Mouse (Mus musculus) ES-Bruce4 (cell line): ENCODE results near the gene Slc26a10. TPM values are rescaled to one million over a fixed set of nuclear protein-coding genes. Genes with fewer than 3 reads are reported as not detected.

ENCODE experiments used
- H3K27ac ChIP-seq: 2 replicates; pipeline ENCODE4 v1.5.1; 2012; ENCODE audit warnings: low read length, inconsistent platforms; ENCODE audit not compliant: insufficient read depth
- H3K27me3 ChIP-seq: 2 replicates; pipeline ENCODE4 v1.6.1; 2012; ENCODE audit warnings: mild to moderate bottlenecking, low read length, inconsistent platforms; ENCODE audit not compliant: control insufficient read depth, poor library complexity, insufficient read depth, severe bottlenecking
- H3K36me3 ChIP-seq: 2 replicates; pipeline ENCODE4 v1.6.1; 2012; ENCODE audit warnings: inconsistent platforms, mild to moderate bottlenecking, low read length, moderate library complexity; ENCODE audit not compliant: control insufficient read depth, poor library complexity, insufficient read depth, severe bottlenecking
- H3K4me1 ChIP-seq: one replicate; pipeline ENCODE4 v1.8.1; 2011; ENCODE audit warnings: low read length; ENCODE audit not compliant: control insufficient read depth, insufficient read depth
- H3K4me3 ChIP-seq: 2 replicates; pipeline ENCODE4 v1.5.1; 2011; ENCODE audit warnings: low read depth, mild to moderate bottlenecking, low read length
- H3K9ac ChIP-seq: 2 replicates; pipeline ENCODE4 v1.6.1; 2012; ENCODE audit warnings: low read depth, mild to moderate bottlenecking, inconsistent platforms; ENCODE audit not compliant: poor library complexity, severe bottlenecking
- H3K9me3 ChIP-seq: replicated peaks from 2 replicates; pipeline ENCODE4 v1.6.1; 2012; ENCODE audit warnings: mild to moderate bottlenecking, low read length, inconsistent platforms; ENCODE audit not compliant: control insufficient read depth, poor library complexity, insufficient read depth, severe bottlenecking
- CTCF ChIP-seq: IDR thresholded peaks from one replicate; pipeline ENCODE4 v1.8.1; 2011; ENCODE audit warnings: low read depth, low read length
- EP300 ChIP-seq: IDR thresholded peaks from 2 replicates; pipeline ENCODE4 v1.6.1; 2011; ENCODE audit warnings: low read depth, low read length; ENCODE audit not compliant: insufficient read depth
- POLR2A ChIP-seq: IDR thresholded peaks from one replicate; pipeline ENCODE4 v1.8.1; 2011; ENCODE audit warnings: low read length; ENCODE audit not compliant: insufficient read depth
- polyA plus RNA-seq: library from polyadenylated mRNA; stranded (reverse); fragments of >200 nt; gene quantifications from 2 replicates; pipeline ENCODE4 v1.2.4, GENCODE M21; 2011; ENCODE audit warnings: low read depth; ENCODE audit not compliant: missing spikeins, insufficient read depth, insufficient read length

The Slc26a10 gene
- polyA plus RNA-seq, 1 experiment, result 24.6 TPM

DNA sequence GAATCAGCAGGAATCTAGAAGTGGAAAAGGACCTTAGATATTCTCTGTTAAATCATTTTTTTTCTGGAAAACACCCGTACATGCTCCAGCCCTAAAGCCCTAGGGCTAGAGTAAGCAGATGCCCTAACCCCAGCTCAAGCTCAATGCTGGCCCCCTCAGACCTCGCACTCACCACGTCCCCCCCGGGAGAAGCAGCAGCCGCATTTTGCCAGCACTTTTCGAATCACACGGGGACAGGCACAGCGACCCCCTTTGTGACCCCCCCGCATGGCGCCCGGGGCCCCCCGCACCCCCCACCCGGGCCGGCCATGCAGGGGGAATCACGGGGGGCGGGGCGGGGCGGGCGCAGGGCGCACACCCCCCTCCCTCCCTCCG is 7.6 kb upstream of the Slc26a10 start:
- no peak overlapping the region for H3K27ac ChIP-seq
- peak overlapping the region; percentile 89 for H3K4me3 ChIP-seq
- peaks cover 6% of the 10 kb centered on the region for H3K4me1 ChIP-seq
- H3K27me3 ChIP-seq, result no peaks in the 10 kb centered on the region
- TF ChIP-seq CTCF (no peak), POLR2A (no peak), EP300 (no peak)
- no peaks in the 10 kb centered on the region for H3K9me3 ChIP-seq
- H3K9ac ChIP-seq, result peak overlapping the region; percentile 93
- H3K36me3 ChIP-seq, result no peaks in the 10 kb centered on the region

DNA sequence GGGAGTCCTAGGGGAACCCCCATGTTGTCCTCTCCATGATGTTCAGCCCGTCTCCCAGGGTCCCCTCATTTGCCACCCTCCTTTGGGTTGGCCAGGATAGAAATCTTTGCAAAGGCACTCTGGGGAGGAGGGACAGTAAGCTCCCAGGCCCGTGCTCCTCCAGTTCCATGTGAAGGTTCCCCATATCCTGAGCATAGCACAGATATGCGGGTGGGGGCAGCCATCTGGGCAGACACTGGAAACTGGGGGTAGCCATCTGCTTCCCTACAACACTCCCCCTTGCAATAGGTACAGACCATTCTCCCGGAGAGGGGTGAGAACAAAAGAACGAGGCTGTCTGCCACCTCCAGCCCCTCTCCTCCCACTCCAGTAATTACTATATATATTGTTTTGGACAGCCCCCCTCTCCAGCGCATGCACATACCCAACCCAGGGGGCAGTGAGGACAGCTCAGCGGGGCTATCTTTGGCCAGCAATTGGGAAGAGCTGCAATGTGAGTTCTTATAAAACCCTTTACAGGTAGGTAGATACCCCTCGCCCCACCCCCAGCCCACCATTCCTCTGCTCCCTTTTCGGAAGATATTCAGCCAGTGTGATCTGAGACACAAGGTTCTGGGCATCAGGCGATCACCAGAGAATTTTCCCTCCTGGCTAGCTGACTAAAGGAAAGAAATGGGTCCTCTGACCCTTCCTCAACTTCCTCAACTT is 7.1 kb upstream of the Slc26a10 start:
- H3K9me3 ChIP-seq, result no peaks in the 10 kb centered on the region
- H3K36me3 ChIP-seq, result no peaks in the 10 kb centered on the region
- no peak for TF ChIP-seq CTCF
- TF ChIP-seq POLR2A, result no peak
- TF ChIP-seq EP300, result no peak
- no peak overlapping the region for H3K27ac ChIP-seq
- H3K4me1 ChIP-seq, result peaks cover 6% of the 10 kb centered on the region
- no peaks in the 10 kb centered on the region for H3K27me3 ChIP-seq
- peak overlapping the region; percentile 93 for H3K9ac ChIP-seq
- peak overlapping the region; percentile 89 for H3K4me3 ChIP-seq

DNA sequence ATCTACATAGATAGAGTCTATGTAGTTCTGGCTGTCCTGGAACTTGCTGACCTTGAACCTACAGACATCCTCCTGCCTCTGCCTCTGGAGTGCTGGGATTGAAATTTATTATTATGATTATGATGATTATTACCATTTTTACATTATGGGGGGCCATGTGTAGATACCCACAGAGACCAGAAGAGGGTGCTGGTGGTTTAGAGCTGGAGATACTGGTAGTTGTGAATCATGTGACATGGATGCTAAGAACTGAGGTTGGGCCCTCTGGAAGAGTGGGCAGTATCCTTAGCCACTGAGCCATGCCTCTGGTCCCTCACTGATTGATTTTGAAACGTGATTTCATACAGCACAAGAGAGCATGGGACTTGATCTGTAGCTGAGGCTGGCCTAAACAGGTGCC is 6.0 kb upstream of the Slc26a10 start:
- Histone ChIP-seq H3K36me3 (no peaks in the 10 kb centered on the region), H3K27ac (no peak overlapping the region), H3K27me3 (no peaks in the 10 kb centered on the region), H3K4me1 (peaks cover 6% of the 10 kb centered on the region), H3K9ac (no peak overlapping the region), H3K4me3 (no peak overlapping the region), H3K9me3 (no peaks in the 10 kb centered on the region)
- TF ChIP-seq EP300 (no peak), CTCF (no peak), POLR2A (no peak)

DNA sequence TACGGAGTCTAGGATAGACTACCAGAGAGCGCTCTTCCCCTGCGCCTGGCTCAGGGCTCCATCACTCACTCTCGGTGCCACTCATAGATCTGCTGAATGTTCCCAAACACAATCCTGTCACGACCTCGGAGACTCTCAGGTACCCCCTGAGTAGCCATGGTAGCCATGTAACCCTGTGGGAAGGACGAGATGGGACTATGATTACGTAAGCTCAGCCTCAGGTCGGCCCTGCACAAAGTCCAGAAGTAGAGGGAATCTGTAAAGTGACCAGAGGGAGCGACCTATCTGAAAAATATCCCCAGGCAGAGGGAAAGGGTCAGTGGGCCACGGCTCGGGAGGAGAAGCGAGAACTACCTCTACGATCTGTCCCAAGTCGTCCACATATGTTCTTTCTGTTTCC is 5.1 kb upstream of the Slc26a10 start:
- H3K27me3 ChIP-seq, result no peaks in the 10 kb centered on the region
- no peaks in the 10 kb centered on the region for H3K36me3 ChIP-seq
- H3K4me1 ChIP-seq, result peaks cover 6% of the 10 kb centered on the region
- H3K9me3 ChIP-seq, result no peaks in the 10 kb centered on the region
- no peak for TF ChIP-seq POLR2A
- TF ChIP-seq EP300, result no peak
- no peak for TF ChIP-seq CTCF
- H3K9ac ChIP-seq, result no peak overlapping the region
- no peak overlapping the region for H3K27ac ChIP-seq
- H3K4me3 ChIP-seq, result no peak overlapping the region

DNA sequence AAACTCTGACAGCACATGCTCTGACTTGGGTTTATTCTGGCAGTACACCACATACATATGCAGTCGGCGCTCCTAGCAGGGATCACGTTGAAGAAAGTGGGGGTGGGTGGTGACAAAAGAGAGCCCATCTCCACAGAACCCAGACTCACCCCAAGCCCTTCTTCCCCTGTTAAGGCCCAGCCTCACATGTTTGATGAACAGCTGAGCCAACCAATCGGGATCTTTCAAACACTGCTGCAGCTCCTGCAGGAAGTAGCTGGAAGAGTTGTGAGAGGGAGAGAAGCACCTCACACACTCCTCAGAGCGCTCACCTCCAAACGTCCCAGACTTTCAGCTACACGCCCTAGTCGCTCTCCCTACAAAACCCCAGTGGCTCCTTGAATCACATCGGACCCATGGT is 4.7 kb upstream of the Slc26a10 start:
- Histone ChIP-seq H3K36me3 (no peaks in the 10 kb centered on the region), H3K4me1 (peaks cover 6% of the 10 kb centered on the region), H3K27me3 (no peaks in the 10 kb centered on the region), H3K27ac (no peak overlapping the region), H3K9me3 (no peaks in the 10 kb centered on the region), H3K9ac (no peak overlapping the region), H3K4me3 (no peak overlapping the region)
- no peak for TF ChIP-seq POLR2A
- TF ChIP-seq CTCF, result no peak
- no peak for TF ChIP-seq EP300

DNA sequence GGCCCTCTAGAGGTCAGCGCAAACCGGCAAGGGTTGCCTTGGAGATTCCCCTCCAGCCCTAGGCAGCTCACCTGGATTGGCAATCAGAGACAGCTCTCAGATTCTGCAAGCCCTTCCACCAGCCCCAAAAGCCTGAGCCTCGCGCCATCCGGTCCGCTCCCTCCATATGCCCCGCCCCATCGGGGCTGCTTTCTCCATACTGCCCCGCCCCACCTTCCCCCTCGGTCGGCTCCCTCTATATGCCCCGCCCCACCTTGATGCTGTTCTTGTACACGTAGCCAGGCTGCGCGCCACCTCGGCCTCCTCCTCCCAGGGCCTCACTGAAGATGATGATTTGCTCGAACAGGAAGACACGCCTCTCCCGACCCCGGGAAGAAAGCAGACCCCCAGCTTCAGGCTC is 3.3 kb upstream of the Slc26a10 start:
- H3K27ac ChIP-seq, result peak overlapping the region; percentile 34
- H3K4me1 ChIP-seq, result peaks cover 7% of the 10 kb centered on the region
- H3K9me3 ChIP-seq, result no peaks in the 10 kb centered on the region
- TF ChIP-seq POLR2A (no peak), EP300 (0 out of 2 replicates have a peak, but pooled peaks have one; percentile 5), CTCF (no peak)
- H3K27me3 ChIP-seq, result no peaks in the 10 kb centered on the region
- H3K4me3 ChIP-seq, result peak overlapping the region; percentile 49
- H3K9ac ChIP-seq, result 0 out of 2 replicates have a peak overlapping the region, but pooled peaks have one; percentile 5
- no peaks in the 10 kb centered on the region for H3K36me3 ChIP-seq
